Mouse (Mus musculus) gastrocnemius, postnatal 4 days (tissue): Measurements from ENCODE around the gene Hmcn2. TPM values are rescaled to one million over a fixed set of nuclear protein-coding genes. Genes with fewer than 3 reads are reported as not detected.

ENCODE experiments used
- DNase-seq, 2 experiments: peaks; one replicate each; pipeline ENCODE4 v3.0.0; 2021 to 2022; ENCODE audit warnings: low spot score in 2 of 2, mixed read lengths in 2 of 2
- total RNA-seq, 2 experiments: library from RNA; stranded (reverse); gene quantifications; 2 replicates each; pipeline ENCODE4 v1.2.3; 2021

Gene Hmcn2
- total RNA-seq, 2 experiments from 2014 or later: 45.3 to 47.6 TPM

GRCm38 (mm10) chr2:31474686-31475085 is 160.5 kb downstream of the Hmcn2 start:
- DNase-seq: no peak

- no peak for DNase-seq
These were observed 162.0 kb downstream of the Hmcn2 start for GRCm38 (mm10) chr2:31476107-31476820.

- DNase-seq: no peak
These were observed 163.3 kb downstream of the Hmcn2 start for GRCm38 (mm10) chr2:31477234-31478161.

- DNase-seq: peak; percentile 69 to 82
These were observed 168.8 kb downstream of the Hmcn2 start for GRCm38 (mm10) chr2:31482914-31483575.

GRCm38 (mm10) chr2:31484187-31484586 is 170.0 kb downstream of the Hmcn2 start:
- DNase-seq: peak; percentile 60 to 78

GRCm38 (mm10) chr2:31489166-31489565 is 175.0 kb downstream of the Hmcn2 start:
- DNase-seq: no peak

- DNase-seq: no peak
These were observed 176.3 kb downstream of the Hmcn2 start for GRCm38 (mm10) chr2:31490556-31490955.

- DNase-seq: no peak
These were observed 178.1 kb downstream of the Hmcn2 start for GRCm38 (mm10) chr2:31492308-31492707.

GRCm38 (mm10) chr2:31493243-31493642 is 179.0 kb downstream of the Hmcn2 start:
- no peak for DNase-seq

GRCm38 (mm10) chr2:31494315-31494714 is 180.1 kb downstream of the Hmcn2 start:
- no peak for DNase-seq

GRCm38 (mm10) chr2:31495046-31495476 is 180.8 kb downstream of the Hmcn2 start:
- no peak for DNase-seq

GRCm38 (mm10) chr2:31496141-31496540 is 181.9 kb downstream of the Hmcn2 start:
- DNase-seq: no peak

- no peak for DNase-seq
These were observed 182.9 kb downstream of the Hmcn2 start for GRCm38 (mm10) chr2:31497113-31497512.

- no peak for DNase-seq
These were observed 183.4 kb downstream of the Hmcn2 start for GRCm38 (mm10) chr2:31497635-31498034.

- DNase-seq: no peak
These were observed 185.4 kb downstream of the Hmcn2 start for GRCm38 (mm10) chr2:31499327-31500291.

- no peak for DNase-seq
These were observed 186.3 kb downstream of the Hmcn2 start for GRCm38 (mm10) chr2:31500292-31501204.

GRCm38 (mm10) chr2:31501448-31502130 is 187.4 kb downstream of the Hmcn2 start:
- DNase-seq: no peak

- no peak for DNase-seq
These were observed 188.7 kb downstream of the Hmcn2 start for GRCm38 (mm10) chr2:31502616-31503522.
